Mouse (Mus musculus) intestine, postnatal 0 days (tissue): ENCODE measurements around the gene Lrrc4. TPM values are rescaled to one million over a fixed set of nuclear protein-coding genes. Genes with fewer than 3 reads are reported as not detected.

Experiments
- ATAC-seq: fragments of 200-750 bp; cut with Nextera tagmentation; 2 replicates; pipeline ENCODE4 v1.8.0; 2017; ENCODE audit warnings: mild to moderate bottlenecking, moderate TSS enrichment, moderate library complexity
- H3K27ac ChIP-seq: fragments of 300-500 bp; sonication (generic); 2 replicates; pipeline ENCODE4 v1.5.1; 2014; ENCODE audit warnings: mild to moderate bottlenecking, low read depth, low read length, moderate library complexity
- H3K27me3 ChIP-seq: fragments of 300-500 bp; sonication (generic); replicated peaks from 2 replicates; pipeline ENCODE4 v1.6.1; 2014; ENCODE audit warnings: low read length, mixed read lengths; ENCODE audit not compliant: control insufficient read depth, insufficient read depth
- H3K36me3 ChIP-seq: fragments of 300-500 bp; sonication (generic); 2 replicates; pipeline ENCODE4 v1.6.1; 2014; ENCODE audit warnings: mild to moderate bottlenecking, moderate library complexity; ENCODE audit not compliant: control insufficient read depth, insufficient read depth
- H3K4me1 ChIP-seq: fragments of 300-500 bp; sonication (generic); replicated peaks from 2 replicates; pipeline ENCODE4 v1.6.1; 2014; ENCODE audit warnings: antibody characterized with exemption, low read length, mixed read lengths; ENCODE audit not compliant: control insufficient read depth, insufficient read depth
- H3K4me2 ChIP-seq: fragments of 300-500 bp; sonication (generic); replicated peaks from 2 replicates; pipeline ENCODE4 v1.6.1; 2014; ENCODE audit warnings: low read depth, mild to moderate bottlenecking, moderate library complexity
- H3K4me3 ChIP-seq: fragments of 300-500 bp; sonication (generic); 2 replicates; pipeline ENCODE4 v1.5.1; 2014; ENCODE audit warnings: low read depth, low read length
- H3K9ac ChIP-seq: fragments of 300-500 bp; sonication (generic); 2 replicates; pipeline ENCODE4 v1.6.1; 2014; ENCODE audit warnings: mild to moderate bottlenecking, low read depth, low read length
- H3K9me3 ChIP-seq: fragments of 300-500 bp; sonication (generic); 2 replicates; pipeline ENCODE4 v1.6.1; 2016; ENCODE audit warnings: mixed run types; ENCODE audit not compliant: control insufficient read depth
- CTCF ChIP-seq: sonication (generic); IDR thresholded peaks from 2 replicates; pipeline ENCODE4 v1.5.1; 2016; ENCODE audit warnings: low read depth, mild to moderate bottlenecking, control low read depth, antibody characterized with exemption, moderate library complexity
- WGBS: fragments of 180-500 bp; shearing (Covaris S2); extraction: QIAGEN DNeasy Blood & Tissue Kit; methylation state at CpG from one replicate; pipeline ENCODE4 v1.1.7; 2014; 5-methylcytosine and 5-hydroxymethylcytosine counted together
- polyA plus RNA-seq: library from polyadenylated mRNA; unstranded; fragments of >200 nt; fragmentation: Nextera tagmentation; extraction: Ambion mirVana; gene quantifications from 2 replicates; pipeline ENCODE4 v1.2.1, GENCODE M21; 2015

Gene Lrrc4
- polyA plus RNA-seq, 1 experiment from 2014 or later: 3.2 TPM

- 50% methylated on average over 5 of the region's 5 CpGs for WGBS
- H3K4me2 ChIP-seq: no peak overlapping the region
- no peak overlapping the region for H3K27ac ChIP-seq
- no peak overlapping the region for H3K4me3 ChIP-seq
- H3K36me3 ChIP-seq: no peaks in the 10 kb centered on the region
- H3K9ac ChIP-seq: no peak overlapping the region
- ATAC-seq: no peak
- no peaks in the 10 kb centered on the region; the same call in 1 of the 2 replicates for H3K4me1 ChIP-seq
- H3K27me3 ChIP-seq: no peaks in the 10 kb centered on the region
- no peak for TF ChIP-seq CTCF
- H3K9me3 ChIP-seq: no peaks in the 10 kb centered on the region
Measured at GRCm38 (mm10) chr6:28762132-28762775, 69.3 kb downstream of the Lrrc4 start.

GRCm38 (mm10) chr6:28761728-28762127, 69.8 kb downstream of the Lrrc4 start:
- no peak overlapping the region for H3K27ac ChIP-seq
- no peak overlapping the region for H3K9ac ChIP-seq
- H3K36me3 ChIP-seq: no peaks in the 10 kb centered on the region
- H3K27me3 ChIP-seq: no peaks in the 10 kb centered on the region
- H3K4me3 ChIP-seq: no peak overlapping the region
- H3K4me2 ChIP-seq: no peak overlapping the region
- WGBS: 63% methylated on average over 3 of the region's 3 CpGs
- no peak for ATAC-seq
- H3K4me1 ChIP-seq: no peaks in the 10 kb centered on the region; the same call in 1 of the 2 replicates
- no peaks in the 10 kb centered on the region for H3K9me3 ChIP-seq
- no peak for TF ChIP-seq CTCF

GRCm38 (mm10) chr6:28758293-28758692, 73.3 kb downstream of the Lrrc4 start:
- no peaks in the 10 kb centered on the region; the same call in none of the 2 replicates for H3K4me1 ChIP-seq
- H3K9me3 ChIP-seq: no peaks in the 10 kb centered on the region
- H3K27me3 ChIP-seq: no peaks in the 10 kb centered on the region
- peaks cover 5% of the 10 kb centered on the region; the same call in 1 of the 2 replicates for H3K36me3 ChIP-seq
- ATAC-seq: peak; percentile 60; the same call in 1 of the 2 replicates
- H3K27ac ChIP-seq: no peak overlapping the region
- no peak overlapping the region for H3K4me3 ChIP-seq
- no peak for TF ChIP-seq CTCF
- 43% methylated on average over 4 of the region's 4 CpGs for WGBS
- no peak overlapping the region for H3K9ac ChIP-seq
- no peak overlapping the region for H3K4me2 ChIP-seq

- Histone ChIP-seq H3K4me3 (no peak overlapping the region), H3K27me3 (no peaks in the 10 kb centered on the region), H3K9ac (no peak overlapping the region), H3K4me2 (no peak overlapping the region), H3K36me3 (peaks cover 7% of the 10 kb centered on the region; the same call in 1 of the 2 replicates), H3K9me3 (no peaks in the 10 kb centered on the region), H3K27ac (no peak overlapping the region), H3K4me1 (no peaks in the 10 kb centered on the region; the same call in none of the 2 replicates)
- no peak for ATAC-seq
- WGBS: 77% methylated on average over 10 of the region's 10 CpGs
- TF ChIP-seq CTCF: no peak
Measured at GRCm38 (mm10) chr6:28756306-28757018, 75.1 kb downstream of the Lrrc4 start.

- Histone ChIP-seq H3K9ac (no peak overlapping the region), H3K9me3 (no peaks in the 10 kb centered on the region), H3K36me3 (peaks cover 7% of the 10 kb centered on the region; the same call in 1 of the 2 replicates), H3K4me1 (no peaks in the 10 kb centered on the region; the same call in none of the 2 replicates), H3K4me3 (no peak overlapping the region), H3K27me3 (no peaks in the 10 kb centered on the region), H3K27ac (no peak overlapping the region), H3K4me2 (no peak overlapping the region)
- no peak for TF ChIP-seq CTCF
- no peak for ATAC-seq
- 84% methylated on average over 6 of the region's 6 CpGs for WGBS
Measured at GRCm38 (mm10) chr6:28754127-28754898, 77.2 kb downstream of the Lrrc4 start.

GRCm38 (mm10) chr6:28753681-28754080, 77.9 kb downstream of the Lrrc4 start:
- Histone ChIP-seq H3K9ac (no peak overlapping the region), H3K4me2 (no peak overlapping the region), H3K4me3 (no peak overlapping the region), H3K36me3 (peaks cover 7% of the 10 kb centered on the region; the same call in 1 of the 2 replicates), H3K9me3 (no peaks in the 10 kb centered on the region), H3K27me3 (no peaks in the 10 kb centered on the region), H3K4me1 (no peaks in the 10 kb centered on the region; the same call in none of the 2 replicates), H3K27ac (no peak overlapping the region)
- WGBS: 92% methylated on average over 5 of the region's 5 CpGs
- no peak for ATAC-seq
- TF ChIP-seq CTCF: no peak
